Mouse (Mus musculus): ENCODE measurements at regions not wholly inside any gene's neighbourhood (a gene's known extent, or its start where the extent isn't known, plus 50 kb on each side); places are given as distances from the start of the nearest gene placed in this dataset.
A peak's percentile ranks its signal among the peaks of the same experiment; 100 is the strongest.

- H3K36me3 ChIP-seq (ENCODE audit: insufficient read depth), result no peaks in the 10 kb centered on the region
- H3K27me3 ChIP-seq (ENCODE audit: insufficient read depth, low read length), result no peaks in the 10 kb centered on the region
- H3K9ac ChIP-seq, result no peak overlapping the region
- DNase-seq (peak; percentile 84), ATAC-seq (ENCODE audit: insufficient read depth) (peak; percentile 72)
- no peaks in the 10 kb centered on the region for H3K4me1 ChIP-seq (ENCODE audit: insufficient read depth)
- H3K4me3 ChIP-seq (ENCODE audit: low read depth, low read length), result no peak overlapping the region
- WGBS, result 14% methylated on average over 16 of the region's 16 CpGs
- TF ChIP-seq CTCF (IDR thresholded peaks at IDR 0.05; ENCODE audit: low read depth), result peak; percentile 83
- H3K27ac ChIP-seq (ENCODE audit: low read depth), result no peak overlapping the region
- H3K9me3 ChIP-seq (ENCODE audit: low read depth, low read length), result no peaks in the 10 kb centered on the region
- peak overlapping the region; percentile 45 for H3K4me2 ChIP-seq
These were observed 53.0 kb upstream of the Mon1b start for GRCm38 (mm10) chr8:113582180-113582975.

- H3K9ac ChIP-seq, result no peak overlapping the region
- no peaks in the 10 kb centered on the region for H3K4me1 ChIP-seq (ENCODE audit: insufficient read depth)
- 70% methylated on average over 10 of the region's 10 CpGs for WGBS
- no peak overlapping the region for H3K4me2 ChIP-seq
- H3K36me3 ChIP-seq (ENCODE audit: insufficient read depth), result no peaks in the 10 kb centered on the region
- H3K27ac ChIP-seq (ENCODE audit: low read depth), result no peak overlapping the region
- TF ChIP-seq CTCF (IDR thresholded peaks at IDR 0.05; ENCODE audit: low read depth), result no peak
- no peaks in the 10 kb centered on the region for H3K27me3 ChIP-seq (ENCODE audit: insufficient read depth, low read length)
- DNase-seq (peak; percentile 27), ATAC-seq (ENCODE audit: insufficient read depth) (no peak)
- no peaks in the 10 kb centered on the region for H3K9me3 ChIP-seq (ENCODE audit: low read depth, low read length)
- no peak overlapping the region for H3K4me3 ChIP-seq (ENCODE audit: low read depth, low read length)
These were observed 51.6 kb upstream of the Mon1b start for GRCm38 (mm10) chr8:113583801-113584200.

All from lung, embryonic 14.5 days (tissue).